Mouse (Mus musculus): ENCODE results near the gene Olfr1357.

- TF ChIP-seq CTCF (IDR thresholded peaks at IDR 0.05; ENCODE audit: borderline replicate concordance, insufficient read depth, low read depth, low read length): no peak
- peak; percentile 38; the same call in 1 of the 2 replicates for TF ChIP-seq POLR2A (IDR thresholded peaks at IDR 0.05; ENCODE audit: borderline replicate concordance, insufficient read depth, low read length)
Observed at GRCm38 (mm10) chr10:78574250-78575104, 43.4 kb downstream of the Olfr1357 start, which contains the start of gene Ilvbl.

Measured in cerebellum, adult 2 months (tissue).